Mouse (Mus musculus) MEL (cell line): ENCODE measurements around the gene S100a4.

Source experiments
- BHLHE40 ChIP-seq: IDR thresholded peaks from 2 replicates; pipeline ENCODE4 v1.6.1; 2012; ENCODE audit warnings: low read depth, mild to moderate bottlenecking, inconsistent platforms, low read length, improper control_type of control experiment, borderline replicate concordance
- CTCF ChIP-seq, 3 experiments: IDR thresholded peaks in 2 of 3; conservative IDR thresholded peaks in 1 of 3; 2 replicates each; pipeline ENCODE4 v1.5.1; 2011 to 2012; ENCODE audit warnings: low read length in 3 of 3, low read depth in 2 of 3, mild to moderate bottlenecking in 2 of 3, improper control_type of control experiment in 1 of 3, inconsistent platforms in 1 of 3, mixed read lengths in 1 of 3, moderate library complexity in 1 of 3; ENCODE audit not compliant: control insufficient read depth in 1 of 3, insufficient read depth in 1 of 3, poor library complexity in 1 of 3, severe bottlenecking in 1 of 3
- EP300 ChIP-seq, 2 experiments: IDR thresholded peaks; 2 replicates each; pipeline ENCODE4 v1.6.1; 2011; ENCODE audit warnings: improper control_type of control experiment in 2 of 2, low read length in 2 of 2, low read depth in 1 of 2, mild to moderate bottlenecking in 1 of 2
- HCFC1 ChIP-seq: IDR thresholded peaks from 2 replicates; pipeline ENCODE4 v1.6.1; 2012; ENCODE audit warnings: low read depth, mild to moderate bottlenecking, inconsistent platforms, low read length, improper control_type of control experiment, moderate library complexity
- MYB ChIP-seq: IDR thresholded peaks from 2 replicates; pipeline ENCODE4 v1.6.1; 2011; ENCODE audit warnings: mild to moderate bottlenecking, low read depth, low read length, improper control_type of control experiment
- NELFE ChIP-seq: IDR thresholded peaks from 2 replicates; pipeline ENCODE4 v1.6.1; 2011; ENCODE audit warnings: low read depth, low read length, improper control_type of control experiment
- POLR2A ChIP-seq, 2 experiments: IDR thresholded peaks; 2 replicates each; pipeline ENCODE4 v1.6.1; 2011 to 2012; ENCODE audit warnings: low read length in 2 of 2, mild to moderate bottlenecking in 2 of 2, control low read depth in 1 of 2, improper control_type of control experiment in 1 of 2, low read depth in 1 of 2, moderate library complexity in 1 of 2; ENCODE audit not compliant: control insufficient read depth in 1 of 2, insufficient read depth in 1 of 2, poor library complexity in 1 of 2
- TAL1 ChIP-seq: IDR thresholded peaks from 2 replicates; pipeline ENCODE4 v1.6.1; 2012; ENCODE audit warnings: mild to moderate bottlenecking, inconsistent platforms, low read length, moderate library complexity, mixed read lengths
- UBTF ChIP-seq: IDR thresholded peaks from 2 replicates; pipeline ENCODE4 v1.6.1; 2012; ENCODE audit warnings: low read depth, mild to moderate bottlenecking, inconsistent platforms, low read length, improper control_type of control experiment, moderate library complexity, borderline replicate concordance; ENCODE audit not compliant: insufficient read depth
- ZKSCAN1 ChIP-seq: IDR thresholded peaks from 2 replicates; pipeline ENCODE4 v1.6.1; 2012; ENCODE audit warnings: low read depth, mild to moderate bottlenecking, inconsistent platforms, low read length, improper control_type of control experiment, moderate library complexity
- ZMIZ1 ChIP-seq: IDR thresholded peaks from 2 replicates; pipeline ENCODE4 v1.6.1; 2012; ENCODE audit warnings: low read depth, mild to moderate bottlenecking, inconsistent platforms, low read length, improper control_type of control experiment, moderate library complexity

GRCm38 (mm10) chr3:90625496-90625895 lies 21.9 kb downstream of the S100a4 start:
- TF ChIP-seq ZKSCAN1 (no peak), POLR2A (IDR thresholded peaks at IDR 0.05; ENCODE audit: control insufficient read depth in 1 of 2, insufficient read depth in 1 of 2, low read depth in 1 of 2, low read length in 2 of 2, poor library complexity in 1 of 2) (no peak), UBTF (no peak), TAL1 (no peak), ZMIZ1 (no peak), CTCF (IDR thresholded peaks at IDR 0.05 in 2 of 3, conservative IDR thresholded peaks at IDR 0.05 in 1 of 3; ENCODE audit: control insufficient read depth in 1 of 3, insufficient read depth in 1 of 3, low read depth in 2 of 3, low read length in 3 of 3, poor library complexity in 1 of 3, severe bottlenecking in 1 of 3) (no peak), NELFE (no peak), HCFC1 (no peak), MYB (no peak), BHLHE40 (no peak), EP300 (IDR thresholded peaks at IDR 0.05; ENCODE audit: low read depth in 1 of 2, low read length in 2 of 2) (no peak)
